Mouse (Mus musculus): Measurements from ENCODE around the gene Olfr364-ps1.

The Olfr364-ps1 gene

GRCm38 (mm10) chr2:37139022-37139421 is at the start of gene Olfr364-ps1:
TSS of gene Olfr364-ps1 (plus strand) at chr2:37139322.
- DNase-seq, result no peak

DNA sequence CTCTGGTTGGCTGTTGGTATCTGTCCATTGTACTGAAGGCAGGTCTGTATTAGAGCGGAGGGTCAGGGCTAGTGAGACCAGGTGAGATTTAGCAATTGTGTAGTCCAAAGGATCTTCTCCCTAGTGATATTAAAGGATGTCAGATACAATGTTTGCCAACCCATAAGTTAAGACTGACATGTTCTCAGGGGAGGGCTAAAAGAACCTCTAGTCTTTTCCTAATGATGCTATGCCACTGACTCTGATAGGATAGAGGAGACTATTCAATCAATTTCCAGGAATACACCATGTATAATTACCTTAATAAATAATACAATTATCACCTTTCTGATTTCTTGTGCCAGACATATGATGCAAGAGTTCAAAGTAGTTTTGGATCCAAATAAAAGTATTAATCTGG is 21.3 kb upstream of the Olfr364-ps1 start, which contains the start of gene Olfr362:
Gene Olfr362, minus strand, starts transcription at position 101 of the 400 bp plus-strand sequence.
- DNase-seq, result no peak

DNA sequence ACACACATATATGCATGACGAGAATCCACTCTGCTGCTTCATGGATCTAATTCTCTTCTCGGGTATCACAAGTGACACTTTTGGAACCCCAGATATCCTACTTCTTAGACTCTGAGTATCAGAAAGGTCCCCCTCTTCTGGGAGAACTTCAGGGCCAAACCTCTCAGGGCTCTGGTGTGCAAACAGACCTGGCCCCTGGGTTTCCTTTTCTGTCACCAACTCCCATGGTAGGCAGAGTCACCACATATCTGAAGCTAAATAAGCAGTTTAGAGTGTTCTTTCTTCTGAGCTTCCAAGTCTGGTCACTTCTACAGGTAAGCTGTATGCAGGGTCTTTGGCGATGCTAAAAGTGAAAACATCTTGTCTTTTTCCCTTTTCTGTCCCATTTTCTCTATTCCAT is 48.8 kb downstream of the Olfr364-ps1 start, which contains the start of gene Olfr365:
Gene Olfr365, plus strand, starts transcription at position 301 of the 400 bp plus-strand sequence.
- DNase-seq, result no peak
